Mouse (Mus musculus) stomach, postnatal 0 days (tissue): ENCODE measurements around the gene Pde4dip. TPM values are rescaled to one million over a fixed set of nuclear protein-coding genes. Genes with fewer than 3 reads are reported as not detected.

Experiments used
- ATAC-seq: fragments of 200-750 bp; cut with Nextera tagmentation; 2 replicates; pipeline ENCODE4 v1.8.0; 2017; ENCODE audit not compliant: low FRiP score, low TSS enrichment
- DNase-seq: peaks from one replicate; pipeline ENCODE4 v3.0.0-alpha.2; 2016; ENCODE audit warnings: low spot score
- H3K27ac ChIP-seq: fragments of 300-500 bp; sonication (generic); replicated peaks from 2 replicates; pipeline ENCODE4 v1.5.1; 2014; ENCODE audit warnings: mild to moderate bottlenecking, control low read depth
- H3K27me3 ChIP-seq: fragments of 300-500 bp; sonication (generic); 2 replicates; pipeline ENCODE4 v1.6.1; 2014; ENCODE audit warnings: low read length; ENCODE audit not compliant: control insufficient read depth, insufficient read depth
- H3K36me3 ChIP-seq: fragments of 300-500 bp; sonication (generic); 2 replicates; pipeline ENCODE4 v1.6.1; 2014; ENCODE audit warnings: low read length, mixed read lengths; ENCODE audit not compliant: control insufficient read depth, insufficient read depth
- H3K4me1 ChIP-seq: fragments of 300-500 bp; sonication (generic); replicated peaks from 2 replicates; pipeline ENCODE4 v1.6.1; 2014; ENCODE audit warnings: antibody characterized with exemption; ENCODE audit not compliant: control insufficient read depth, insufficient read depth
- H3K4me2 ChIP-seq: fragments of 300-500 bp; sonication (generic); replicated peaks from 2 replicates; pipeline ENCODE4 v1.6.1; 2014; ENCODE audit warnings: low read depth, mild to moderate bottlenecking, control low read depth, moderate library complexity
- H3K4me3 ChIP-seq: fragments of 300-500 bp; sonication (generic); 2 replicates; pipeline ENCODE4 v1.5.1; 2014; ENCODE audit warnings: low read depth, low read length, control low read depth
- H3K9ac ChIP-seq: fragments of 300-500 bp; sonication (generic); 2 replicates; pipeline ENCODE4 v1.6.1; 2014; ENCODE audit warnings: mild to moderate bottlenecking, low read length, control low read depth, mixed read lengths
- H3K9me3 ChIP-seq: fragments of 300-500 bp; sonication (generic); 2 replicates; pipeline ENCODE4 v1.6.1; 2016; ENCODE audit warnings: low read length; ENCODE audit not compliant: control insufficient read depth
- CTCF ChIP-seq: IDR thresholded peaks from 2 replicates; pipeline ENCODE4 v1.5.1; 2016; ENCODE audit warnings: antibody characterized with exemption, low read depth, mild to moderate bottlenecking, moderate library complexity
- EP300 ChIP-seq: optimal IDR thresholded peaks from 2 replicates; pipeline ENCODE3; 2016; ENCODE audit warnings: antibody characterized with exemption
- WGBS: fragments of 180-500 bp; shearing (Covaris S2); extraction: QIAGEN DNeasy Blood & Tissue Kit; methylation state at CpG from one replicate; pipeline ENCODE4 v1.1.7; 2014; 5-methylcytosine and 5-hydroxymethylcytosine counted together
- polyA plus RNA-seq: library from polyadenylated mRNA; unstranded; fragments of >200 nt; fragmentation: Nextera tagmentation; extraction: Ambion mirVana; gene quantifications from 2 replicates; pipeline ENCODE4 v1.2.1, GENCODE M21; 2015

Gene Pde4dip
- polyA plus RNA-seq, 1 experiment from 2014 or later = 9.9 TPM

GRCm38 (mm10) chr3:97801178-97801699 lies 87.3 kb downstream of the Pde4dip start:
- H3K27ac ChIP-seq = no peak overlapping the region
- H3K9me3 ChIP-seq = no peaks in the 10 kb centered on the region
- H3K4me3 ChIP-seq = no peak overlapping the region
- TF ChIP-seq EP300 = no peak
- no peak for TF ChIP-seq CTCF
- H3K4me1 ChIP-seq = no peaks in the 10 kb centered on the region
- no peaks in the 10 kb centered on the region for H3K27me3 ChIP-seq
- WGBS = 49% methylated on average over 3 of the region's 3 CpGs
- H3K4me2 ChIP-seq = no peak overlapping the region
- ATAC-seq (no peak), DNase-seq (no peak)
- H3K36me3 ChIP-seq = no peaks in the 10 kb centered on the region
- H3K9ac ChIP-seq = no peak overlapping the region

DNA sequence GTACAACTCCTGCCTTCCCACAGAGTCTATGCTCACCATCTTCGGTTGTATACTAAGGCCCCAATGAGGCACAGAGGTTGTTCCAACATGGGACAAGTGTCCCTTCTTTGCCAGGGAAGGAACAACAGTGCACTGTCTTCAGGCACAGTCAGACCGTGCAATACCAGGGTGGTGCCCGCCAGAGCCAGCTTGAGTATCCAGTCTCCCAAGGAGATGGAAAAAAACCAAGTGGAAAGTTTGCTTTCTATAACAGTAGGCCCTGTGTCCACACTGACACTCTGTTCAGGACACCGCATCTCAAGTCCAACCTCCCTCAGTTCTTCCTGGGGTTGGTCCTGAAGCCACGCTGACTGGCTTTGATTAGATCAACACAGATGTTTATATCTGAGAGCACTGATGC lies 87.8 kb downstream of the Pde4dip start:
- H3K9me3 ChIP-seq = no peaks in the 10 kb centered on the region
- no peaks in the 10 kb centered on the region for H3K4me1 ChIP-seq
- H3K27ac ChIP-seq = no peak overlapping the region
- no peak overlapping the region for H3K4me2 ChIP-seq
- TF ChIP-seq CTCF (no peak), EP300 (no peak)
- ATAC-seq (no peak), DNase-seq (no peak)
- no peak overlapping the region for H3K9ac ChIP-seq
- WGBS = 65% methylated on average over 5 of the region's 5 CpGs
- no peak overlapping the region for H3K4me3 ChIP-seq
- H3K36me3 ChIP-seq = no peaks in the 10 kb centered on the region
- H3K27me3 ChIP-seq = no peaks in the 10 kb centered on the region

- TF ChIP-seq CTCF (no peak), EP300 (no peak)
These were observed 88.5 kb downstream of the Pde4dip start for GRCm38 (mm10) chr3:97800004-97800403.

DNA sequence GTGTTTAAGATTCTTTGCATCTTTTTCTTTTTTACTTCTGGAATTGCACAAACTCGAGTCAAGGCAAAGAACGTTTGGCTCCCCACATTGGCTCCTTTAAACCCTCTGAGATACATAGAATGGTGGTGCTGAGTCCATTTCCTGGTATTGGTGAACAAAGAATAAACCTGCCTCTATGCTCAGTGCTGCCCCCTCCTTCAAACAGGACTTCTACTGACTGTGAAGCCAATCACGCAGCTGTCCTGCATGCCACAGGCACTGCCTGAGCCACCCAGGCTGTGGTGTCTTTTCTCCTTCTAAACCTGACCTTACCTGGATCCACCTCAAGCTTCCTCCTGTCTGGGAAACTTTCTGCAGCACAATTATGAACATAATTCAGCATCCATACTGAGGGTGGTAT lies 89.2 kb downstream of the Pde4dip start:
- 58% methylated on average over 3 of the region's 3 CpGs for WGBS
- no peak for ATAC-seq
- TF ChIP-seq CTCF (peak; percentile 59), EP300 (no peak)
- Histone ChIP-seq H3K36me3 (no peaks in the 10 kb centered on the region), H3K27ac (no peak overlapping the region), H3K9me3 (no peaks in the 10 kb centered on the region), H3K4me3 (no peak overlapping the region), H3K9ac (no peak overlapping the region), H3K27me3 (no peaks in the 10 kb centered on the region), H3K4me2 (no peak overlapping the region), H3K4me1 (no peaks in the 10 kb centered on the region)
- no peak for DNase-seq

More at GRCm38 (mm10) chr3:97800004-97800403, 88.5 kb downstream of the Pde4dip start:
- Histone ChIP-seq H3K9ac (no peak overlapping the region), H3K27ac (no peak overlapping the region), H3K9me3 (no peaks in the 10 kb centered on the region), H3K4me1 (no peaks in the 10 kb centered on the region), H3K4me2 (no peak overlapping the region), H3K4me3 (no peak overlapping the region), H3K27me3 (no peaks in the 10 kb centered on the region), H3K36me3 (no peaks in the 10 kb centered on the region)
- WGBS = 56% methylated on average over 3 of the region's 3 CpGs
- DNase-seq (no peak), ATAC-seq (no peak)

GRCm38 (mm10) chr3:97797371-97797770 lies 91.1 kb downstream of the Pde4dip start:
- H3K4me3 ChIP-seq = no peak overlapping the region
- H3K27me3 ChIP-seq = no peaks in the 10 kb centered on the region
- H3K4me2 ChIP-seq = no peak overlapping the region
- WGBS = 61% methylated on average over 6 of the region's 6 CpGs
- no peak for ATAC-seq
- H3K27ac ChIP-seq = no peak overlapping the region
- no peaks in the 10 kb centered on the region for H3K4me1 ChIP-seq
- H3K9me3 ChIP-seq = no peaks in the 10 kb centered on the region
- TF ChIP-seq EP300 (no peak), CTCF (no peak)
- H3K36me3 ChIP-seq = no peaks in the 10 kb centered on the region
- no peak overlapping the region for H3K9ac ChIP-seq
- no peak for DNase-seq

GRCm38 (mm10) chr3:97793995-97794394 lies 94.5 kb downstream of the Pde4dip start:
- ATAC-seq = peak; percentile 81
- no peak overlapping the region for H3K27ac ChIP-seq
- WGBS = 49% methylated on average over 8 of the region's 8 CpGs
- no peaks in the 10 kb centered on the region for H3K27me3 ChIP-seq
- no peak for TF ChIP-seq CTCF
- TF ChIP-seq EP300 = no peak
- no peak overlapping the region for H3K9ac ChIP-seq
- H3K4me2 ChIP-seq = no peak overlapping the region
- H3K4me3 ChIP-seq = no peak overlapping the region
- peak; percentile 42 for DNase-seq
- no peaks in the 10 kb centered on the region for H3K9me3 ChIP-seq
- no peaks in the 10 kb centered on the region for H3K36me3 ChIP-seq
- no peaks in the 10 kb centered on the region for H3K4me1 ChIP-seq
